Mouse (Mus musculus) bone marrow, adult 2 months (tissue): Measurements from ENCODE around the gene Cryl1.

ENCODE experiments used
- CTCF ChIP-seq: fragments of 200-500 bp; IDR thresholded peaks from 2 replicates; pipeline ENCODE4 v1.5.1; 2011; ENCODE audit warnings: low read length, control low read depth; ENCODE audit not compliant: control insufficient read depth, insufficient read depth
- POLR2A ChIP-seq: fragments of 200-500 bp; IDR thresholded peaks from 2 replicates; pipeline ENCODE4 v1.6.1; 2011; ENCODE audit warnings: low read depth, mild to moderate bottlenecking, control low read depth, low read length, borderline replicate concordance; ENCODE audit not compliant: control insufficient read depth

- TF ChIP-seq CTCF (no peak), POLR2A (no peak)
Observed at GRCm38 (mm10) chr14:57318812-57319211, 79.5 kb downstream of the Cryl1 start.
